Mouse (Mus musculus): ENCODE measurements around the gene Smdt1.

DNA sequence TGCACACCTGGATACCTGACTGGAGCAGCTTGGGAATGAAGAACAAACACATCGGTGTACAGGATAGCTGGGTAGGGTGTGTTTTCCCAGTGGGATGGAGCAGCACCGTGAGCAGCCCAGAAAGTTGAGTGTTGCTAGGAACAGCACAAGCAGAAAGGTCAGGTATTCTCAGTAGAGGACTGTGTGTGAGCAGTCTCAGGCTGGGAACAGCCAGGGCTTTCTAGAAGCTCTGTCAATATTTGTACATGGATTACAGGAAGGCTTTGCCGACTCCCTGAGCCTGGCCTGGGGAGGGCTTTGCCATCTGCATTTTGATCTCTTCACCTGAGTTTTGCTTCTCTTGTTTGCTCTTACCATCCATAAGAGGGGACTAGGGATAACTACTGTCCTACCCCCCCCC is 31.7 kb upstream of the Smdt1 start:
- TF ChIP-seq CTCF (IDR thresholded peaks at IDR 0.05; ENCODE audit: low read depth) (no peak), EP300 (IDR thresholded peaks at IDR 0.05; ENCODE audit: low read depth) (no peak)
